Mouse (Mus musculus): ENCODE data around the gene Gse1. TPM values are rescaled to one million over a fixed set of nuclear protein-coding genes. Genes with fewer than 3 reads are reported as not detected.

The Gse1 gene
- total and polyA plus RNA-seq, 2 experiments from 2014 or later, result 15.9 to 48.2 TPM

- H3K4me3 ChIP-seq (ENCODE audit: low read depth, low read length), result no peak overlapping the region
- peak; percentile 80 for ATAC-seq
- no peak for TF ChIP-seq CTCF (IDR thresholded peaks at IDR 0.05; ENCODE audit: low read depth)
- H3K9me3 ChIP-seq (ENCODE audit: low read length), result no peaks in the 10 kb centered on the region
- H3K27me3 ChIP-seq (ENCODE audit: insufficient read depth, low read length), result no peaks in the 10 kb centered on the region
- 14% methylated on average over 17 of the region's 17 CpGs for WGBS
- H3K36me3 ChIP-seq (ENCODE audit: insufficient read depth), result no peaks in the 10 kb centered on the region
- DNase-seq, result peak; percentile 71
- H3K4me2 ChIP-seq (ENCODE audit: low read depth), result no peak overlapping the region
- H3K9ac ChIP-seq, result peak overlapping the region; percentile 18; the same call in 1 of the 2 replicates
- peak overlapping the region; percentile 66 for H3K27ac ChIP-seq (ENCODE audit: low read depth, low read length)
- peaks cover 14% of the 10 kb centered on the region; the same call in 1 of the 2 replicates for H3K4me1 ChIP-seq (ENCODE audit: insufficient read depth)
These were observed 221.4 kb downstream of the Gse1 start for GRCm38 (mm10) chr8:120449608-120450031.

GRCm38 (mm10) chr8:120452111-120452510 is 223.9 kb downstream of the Gse1 start:
- no peak for ATAC-seq
- 91% methylated on average over 2 of the region's 2 CpGs for WGBS
- no peak overlapping the region for H3K4me2 ChIP-seq (ENCODE audit: low read depth)

GRCm38 (mm10) chr8:120454404-120454803 is 226.1 kb downstream of the Gse1 start:
- H3K9me3 ChIP-seq (ENCODE audit: low read length), result no peaks in the 10 kb centered on the region
- no peak for TF ChIP-seq CTCF (IDR thresholded peaks at IDR 0.05; ENCODE audit: low read depth)
- no peak overlapping the region for H3K4me2 ChIP-seq (ENCODE audit: low read depth)
- WGBS, result 79% methylated on average over 6 of the region's 6 CpGs
- ATAC-seq, result no peak
- no peaks in the 10 kb centered on the region for H3K27me3 ChIP-seq (ENCODE audit: insufficient read depth, low read length)
- peaks cover 5% of the 10 kb centered on the region; the same call in 1 of the 2 replicates for H3K4me1 ChIP-seq (ENCODE audit: insufficient read depth)
- no peak overlapping the region for H3K27ac ChIP-seq (ENCODE audit: low read depth, low read length)
- DNase-seq, result no peak
- H3K36me3 ChIP-seq (ENCODE audit: insufficient read depth), result no peaks in the 10 kb centered on the region
- no peak overlapping the region for H3K9ac ChIP-seq
- no peak overlapping the region for H3K4me3 ChIP-seq (ENCODE audit: low read depth, low read length)

More at GRCm38 (mm10) chr8:120452111-120452510, 223.9 kb downstream of the Gse1 start:
- DNase-seq, result no peak
- H3K27me3 ChIP-seq (ENCODE audit: insufficient read depth, low read length), result no peaks in the 10 kb centered on the region
- no peaks in the 10 kb centered on the region for H3K9me3 ChIP-seq (ENCODE audit: low read length)
- no peaks in the 10 kb centered on the region for H3K36me3 ChIP-seq (ENCODE audit: insufficient read depth)
- peaks cover 14% of the 10 kb centered on the region; the same call in 1 of the 2 replicates for H3K4me1 ChIP-seq (ENCODE audit: insufficient read depth)
- TF ChIP-seq CTCF (IDR thresholded peaks at IDR 0.05; ENCODE audit: low read depth), result no peak
- H3K27ac ChIP-seq (ENCODE audit: low read depth, low read length), result no peak overlapping the region
- no peak overlapping the region for H3K4me3 ChIP-seq (ENCODE audit: low read depth, low read length)
- no peak overlapping the region for H3K9ac ChIP-seq

DNA sequence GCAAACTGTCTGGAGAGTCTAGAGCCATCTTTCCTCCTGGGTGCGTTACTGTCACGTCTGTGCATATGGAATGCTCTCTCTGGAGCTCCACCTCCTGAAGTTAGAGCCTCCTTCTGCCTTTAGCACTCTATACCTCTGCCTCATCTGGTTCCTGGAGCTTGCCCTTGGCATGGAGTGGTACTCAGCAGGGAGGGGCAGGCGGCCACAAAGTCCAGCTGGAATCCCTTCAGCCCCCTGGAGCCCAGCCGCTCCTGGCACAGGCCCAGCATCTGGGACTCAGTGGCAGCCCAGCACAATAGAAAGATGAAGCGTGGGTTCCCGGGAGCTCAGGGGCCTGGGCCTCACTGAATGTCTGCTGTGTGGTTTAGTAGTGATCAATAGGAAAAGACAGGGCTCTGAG is 232.1 kb downstream of the Gse1 start:
- Histone ChIP-seq H3K27me3 (ENCODE audit: insufficient read depth, low read length) (no peaks in the 10 kb centered on the region), H3K9me3 (ENCODE audit: low read length) (no peaks in the 10 kb centered on the region), H3K27ac (ENCODE audit: low read depth, low read length) (no peak overlapping the region), H3K9ac (no peak overlapping the region), H3K36me3 (ENCODE audit: insufficient read depth) (no peaks in the 10 kb centered on the region), H3K4me3 (ENCODE audit: low read depth, low read length) (no peak overlapping the region), H3K4me1 (ENCODE audit: insufficient read depth) (peaks cover 9% of the 10 kb centered on the region), H3K4me2 (ENCODE audit: low read depth) (no peak overlapping the region)
- ATAC-seq (no peak), DNase-seq (peak; percentile 52)
- WGBS, result 17% methylated on average over 6 of the region's 6 CpGs
- no peak for TF ChIP-seq CTCF (IDR thresholded peaks at IDR 0.05; ENCODE audit: low read depth)

DNA sequence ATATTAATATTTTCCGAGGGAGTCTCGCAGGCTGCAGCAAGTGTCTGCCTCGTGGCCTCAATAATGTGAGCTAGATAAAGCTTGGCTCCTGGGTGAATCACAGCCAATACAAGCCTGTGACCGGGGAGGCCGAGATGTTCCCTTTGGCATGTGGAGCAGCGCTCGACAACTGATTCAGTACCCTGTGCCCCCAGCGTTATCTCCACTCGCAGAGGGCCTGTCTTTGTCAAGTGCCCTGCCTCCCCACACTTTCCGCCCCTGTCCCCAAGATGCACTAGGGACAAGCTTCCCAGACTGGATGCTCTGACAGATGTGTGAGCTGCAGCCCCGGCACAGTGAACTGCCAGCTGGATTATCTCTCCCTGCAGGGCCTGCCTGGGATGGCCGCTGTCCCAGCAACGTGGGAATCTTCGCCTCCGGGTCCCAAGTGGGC is 233.9 kb downstream of the Gse1 start:
- no peak overlapping the region for H3K9ac ChIP-seq
- H3K9me3 ChIP-seq (ENCODE audit: low read length), result no peaks in the 10 kb centered on the region
- 41% methylated on average over 15 of the region's 15 CpGs for WGBS
- TF ChIP-seq CTCF (IDR thresholded peaks at IDR 0.05; ENCODE audit: low read depth), result no peak
- H3K4me2 ChIP-seq (ENCODE audit: low read depth), result no peak overlapping the region
- ATAC-seq (no peak), DNase-seq (no peak)
- no peak overlapping the region for H3K27ac ChIP-seq (ENCODE audit: low read depth, low read length)
- peaks cover 9% of the 10 kb centered on the region for H3K4me1 ChIP-seq (ENCODE audit: insufficient read depth)
- no peaks in the 10 kb centered on the region for H3K36me3 ChIP-seq (ENCODE audit: insufficient read depth)
- H3K4me3 ChIP-seq (ENCODE audit: low read depth, low read length), result no peak overlapping the region
- no peaks in the 10 kb centered on the region for H3K27me3 ChIP-seq (ENCODE audit: insufficient read depth, low read length)

- DNase-seq, result no peak
These were observed 234.4 kb downstream of the Gse1 start for GRCm38 (mm10) chr8:120462611-120463010.

GRCm38 (mm10) chr8:120463918-120464584 is 235.8 kb downstream of the Gse1 start:
- Histone ChIP-seq H3K4me1 (ENCODE audit: insufficient read depth) (peaks cover 9% of the 10 kb centered on the region), H3K9me3 (ENCODE audit: low read length) (no peaks in the 10 kb centered on the region), H3K4me3 (ENCODE audit: low read depth, low read length) (no peak overlapping the region), H3K36me3 (ENCODE audit: insufficient read depth) (no peaks in the 10 kb centered on the region), H3K27ac (ENCODE audit: low read depth, low read length) (no peak overlapping the region), H3K4me2 (ENCODE audit: low read depth) (no peak overlapping the region), H3K9ac (no peak overlapping the region), H3K27me3 (ENCODE audit: insufficient read depth, low read length) (no peaks in the 10 kb centered on the region)
- DNase-seq (no peak), ATAC-seq (no peak)
- no peak for TF ChIP-seq CTCF (IDR thresholded peaks at IDR 0.05; ENCODE audit: low read depth)
- 90% methylated on average over 6 of the region's 9 CpGs for WGBS

More at GRCm38 (mm10) chr8:120462611-120463010, 234.4 kb downstream of the Gse1 start:
- Histone ChIP-seq H3K9ac (no peak overlapping the region), H3K4me2 (ENCODE audit: low read depth) (no peak overlapping the region), H3K9me3 (ENCODE audit: low read length) (no peaks in the 10 kb centered on the region), H3K36me3 (ENCODE audit: insufficient read depth) (no peaks in the 10 kb centered on the region), H3K4me1 (ENCODE audit: insufficient read depth) (peaks cover 9% of the 10 kb centered on the region), H3K27me3 (ENCODE audit: insufficient read depth, low read length) (no peaks in the 10 kb centered on the region), H3K27ac (ENCODE audit: low read depth, low read length) (no peak overlapping the region), H3K4me3 (ENCODE audit: low read depth, low read length) (no peak overlapping the region)
- 71% methylated on average over 6 of the region's 6 CpGs for WGBS
- no peak for ATAC-seq
- no peak for TF ChIP-seq CTCF (IDR thresholded peaks at IDR 0.05; ENCODE audit: low read depth)
